In the genomic region with DNA sequence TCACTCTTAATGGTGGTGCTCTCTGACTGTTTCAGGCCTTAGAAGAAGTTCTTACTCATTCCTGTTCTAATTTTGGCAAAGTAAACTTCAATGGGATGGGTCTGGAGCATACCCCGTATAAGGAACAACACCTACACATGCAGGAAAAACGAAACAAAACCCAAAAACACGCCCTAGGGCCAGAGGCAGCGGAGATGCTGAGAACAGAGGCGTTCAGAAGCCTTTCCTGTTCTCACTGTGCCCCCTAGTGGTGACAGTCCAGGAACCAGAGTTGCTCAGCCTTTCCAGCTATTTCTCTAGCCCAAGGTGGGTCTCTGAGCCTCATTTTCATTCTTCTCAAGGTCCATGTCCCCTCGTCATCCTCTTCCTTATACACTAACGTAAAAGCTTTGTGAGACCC, we compare ENCODE assay signal across 8 mouse cellular contexts. TPM values are rescaled to one million over a fixed set of nuclear protein-coding genes. Genes with fewer than 3 reads are reported as not detected.
DNase-seq lines count a peak whose midpoint lies in the region; TF ChIP-seq lines count a peak whose summit lies in the region.

No protein-coding gene starts in this region.

- in situ Hi-C loops in CH12.LX (cut with MboI; ENCODE audit: low pct_ligation_motif_present, low pct_unique_long_range_greater_than_20kb, low sequenced_read_pairs) = no loop called here

- no peak overlapping the region for H3K4me2 ChIP-seq in CH12.LX (ENCODE audit: insufficient read depth, low read depth, poor library complexity, severe bottlenecking)

- intact Hi-C loops in heart, postnatal 14 days (cut with DNase I) = loop anchor here (2.0 to 10.0 kb wide), 3 partner anchors 77 to 305 kb away; no protein-coding TSS in a partner anchor

- peaks cover 0 to 28% of the 10 kb centered on the region in 2 experiments for H3K36me3 ChIP-seq in CH12.LX (replicated peaks in 1 of 2; ENCODE audit: control insufficient read depth in 1 of 2, insufficient read depth in 1 of 2, low read length in 1 of 2)

- dilution Hi-C loops in CH12.LX (cut with MboI; ENCODE audit: extremely low pct_ligation_motif_present, extremely low pct_unique_long_range_greater_than_20kb, low sequenced_read_pairs) = no loop called here

- no peak overlapping the region for H3K9ac ChIP-seq in CH12.LX (ENCODE audit: insufficient read depth, low read depth)

- TF ChIP-seq POLR2A in CH12.LX (IDR thresholded peaks at IDR 0.05; ENCODE audit: low read depth, low read length) = no peak
- TF ChIP-seq POLR2A in lung, adult 2 months (IDR thresholded peaks at IDR 0.05; ENCODE audit: borderline replicate concordance, extremely low read depth, low read depth, low read length) = no peak
- no peak for TF ChIP-seq POLR2A in olfactory bulb, adult 2 months (IDR thresholded peaks at IDR 0.05; ENCODE audit: insufficient read depth, low read depth, low read length)

- peak; percentile 85 for TF ChIP-seq RAD21 in CH12.LX (IDR thresholded peaks at IDR 0.05; ENCODE audit: low read depth, low read length)

- WGBS in lung, adult 2 months = 13% methylated on average over 7 of the region's 7 CpGs
- 11% methylated on average over 7 of the region's 7 CpGs for WGBS in olfactory bulb, adult 2 months

- no peak for TF ChIP-seq EP300 in CH12.LX (IDR thresholded peaks at IDR 0.05; ENCODE audit: low read length)

- no peak overlapping the region for H3K4me3 ChIP-seq in CH12.LX (replicated peaks in 1 of 3; ENCODE audit: low read depth in 2 of 3, low read length in 2 of 3, poor library complexity in 1 of 3)
- H3K4me3 ChIP-seq in lung, adult 2 months (replicated peaks; ENCODE audit: extremely low read depth, low read depth, low read length) = no peak overlapping the region
- no peak overlapping the region for H3K4me3 ChIP-seq in olfactory bulb, adult 2 months (ENCODE audit: insufficient read depth, low read depth, low read length)

- H3K79me2 ChIP-seq in CH12.LX (replicated peaks; ENCODE audit: control insufficient read depth, extremely low read depth, insufficient read depth, poor library complexity, severe bottlenecking) = no peaks in the 10 kb centered on the region

- peak; percentile 84 for DNase-seq in CH12.LX (ENCODE audit: extremely low read depth)
- peak; percentile 90 for DNase-seq in adrenal gland, postnatal 10 days
- peak; percentile 65 for DNase-seq in embryo, embryonic 11.5 days (ENCODE audit: low read depth, low spot score)
- peak; percentile 74 to 85 for DNase-seq in heart, postnatal 14 days
- peak; percentile 84 for DNase-seq in layer of hippocampus, adult 11-12 months (ENCODE audit: low spot score)
- peak; percentile 54 for DNase-seq in lung, adult 2 months
- peak; percentile 22 to 77 for DNase-seq in thymus, postnatal 10 days (ENCODE audit: low spot score in 2 of 2)

- peaks cover 0 to 18% of the 10 kb centered on the region in 2 experiments; a peak in 3 of 4 replicates for H3K4me1 ChIP-seq in CH12.LX (ENCODE audit: control insufficient read depth in 1 of 2, insufficient read depth in 2 of 2)
- H3K4me1 ChIP-seq in lung, adult 2 months (ENCODE audit: control insufficient read depth, insufficient read depth, low read length) = no peaks in the 10 kb centered on the region
- no peaks in the 10 kb centered on the region for H3K4me1 ChIP-seq in olfactory bulb, adult 2 months (ENCODE audit: control insufficient read depth, insufficient read depth, low read length)

- no peaks in the 10 kb centered on the region for H3K9me3 ChIP-seq in CH12.LX (replicated peaks; ENCODE audit: low read length)

- no peak overlapping the region for H3K27ac ChIP-seq in CH12.LX (ENCODE audit: insufficient read depth, low read depth)
- H3K27ac ChIP-seq in olfactory bulb, adult 2 months (ENCODE audit: insufficient read depth, low read depth, low read length) = no peak overlapping the region

- TF ChIP-seq CTCF in CH12.LX (conservative IDR thresholded peaks at IDR 0.05 in 1 of 2, IDR thresholded peaks at IDR 0.05 in 1 of 2; ENCODE audit: low read depth in 2 of 2, low read length in 2 of 2) = peak; percentile 88 to 94
- peak; percentile 84 for TF ChIP-seq CTCF in lung, adult 2 months (IDR thresholded peaks at IDR 0.05; ENCODE audit: insufficient read depth, low read length)
- peak; percentile 61; the same call in 1 of the 2 replicates for TF ChIP-seq CTCF in olfactory bulb, adult 2 months (IDR thresholded peaks at IDR 0.05; ENCODE audit: insufficient read depth, low read depth, low read length)

- no peaks in the 10 kb centered on the region for H3K27me3 ChIP-seq in CH12.LX (replicated peaks)

TF ChIP-seq in CH12.LX, 34 proteins besides CTCF, POLR2A, EP300 and RAD21:
- TF ChIP-seq NELFE (IDR thresholded peaks at IDR 0.05; ENCODE audit: low read depth, low read length) (peak; percentile 25; the same call in 1 of the 2 replicates), IRF4 (IDR thresholded peaks at IDR 0.05; ENCODE audit: low read depth, low read length) (peak; percentile 39; the same call in 1 of the 2 replicates), ZC3H11A (IDR thresholded peaks at IDR 0.05; ENCODE audit: low read depth, low read length) (peak; percentile 16; the same call in 1 of the 2 replicates), JUND (conservative IDR thresholded peaks at IDR 0.05; ENCODE audit: low read depth, low read length) (0 out of 2 replicates have a peak, but pooled peaks have one; percentile 18), SMC3 (IDR thresholded peaks at IDR 0.05; ENCODE audit: low read depth, low read length) (peak; percentile 77), JUN (IDR thresholded peaks at IDR 0.05; ENCODE audit: insufficient read depth, low read depth, low read length) (no peak), NRF1 (IDR thresholded peaks at IDR 0.05; ENCODE audit: low read depth, low read length) (no peak)

RNA-seq across cellular contexts. Expression of a gene that starts 25.1 kb away (rescaled TPM):
- total RNA-seq in CH12.LX (2012; rRNA removed) (0.04 TPM in 1 of 2 replicates, not detected in the other), CH12.LX (2014; rRNA removed) (not detected in 2 replicates)
- polyA plus RNA-seq in CH12.LX (2012; ENCODE audit: insufficient read length, low read depth) = not detected in 2 replicates
- total RNA-seq in adrenal gland, postnatal 10 days (2021) = 100 to 1,000 TPM; 221 to 331 TPM
- total RNA-seq in heart, postnatal 14 days (2021) = under 1 TPM in 1 of 2 experiments, not detected in 1; 0.07 TPM
- 0.04 TPM in 1 of 2 replicates, not detected in the other for polyA plus RNA-seq in lung, adult 2 months (2012; rRNA removed)
- polyA plus RNA-seq in olfactory bulb, adult 2 months (2012; ENCODE audit: insufficient read depth, insufficient read length, low replicate concordance, missing spikeins) = not detected in 2 replicates

Comparison
In these comparisons a context has a peak if more than half of its experiments do, and no peak if none do; other contexts are left out.
1. RNA of a gene that starts 25.1 kb away (total RNA-seq): 221 to 331 TPM in adrenal gland, postnatal 10 days; 0.07 TPM in heart, postnatal 14 days and 0.04 TPM in CH12.LX; every median in the first group is over 100 times any median in the second.
2. Peak in every context shown above with its lines, with median percentiles within 50 percentile points of each other: DNase-seq and CTCF ChIP-seq.